Mouse (Mus musculus) limb, embryonic 14.5 days (tissue): ENCODE measurements at regions not wholly inside any gene's neighbourhood (a gene's known extent, or its start where the extent isn't known, plus 50 kb on each side); places are given as distances from the start of the nearest gene placed in this dataset.

Source experiments
- ATAC-seq: fragments of 200-750 bp; cut with Nextera tagmentation; 2 replicates; pipeline ENCODE4 v1.8.0; 2017; ENCODE audit warnings: low read depth, moderate number of reproducible peaks, moderate TSS enrichment; ENCODE audit not compliant: low FRiP score
- DNase-seq: peaks from one replicate; pipeline ENCODE4 v3.0.0-alpha.2; 2015; ENCODE audit warnings: low spot score
- H3K27ac ChIP-seq: fragments of 300-500 bp; sonication (generic); replicated peaks from 2 replicates; pipeline ENCODE4 v1.5.1; 2014; ENCODE audit warnings: low read depth, mild to moderate bottlenecking, low read length, moderate library complexity, mixed read lengths
- H3K27me3 ChIP-seq: fragments of 300-500 bp; sonication (generic); 2 replicates; pipeline ENCODE4 v1.6.1; 2014; ENCODE audit warnings: low read length, mixed read lengths; ENCODE audit not compliant: control insufficient read depth, insufficient read depth
- H3K36me3 ChIP-seq: fragments of 300-500 bp; sonication (generic); 2 replicates; pipeline ENCODE4 v1.6.1; 2014; ENCODE audit warnings: mild to moderate bottlenecking, low read length, moderate library complexity, mixed read lengths; ENCODE audit not compliant: control insufficient read depth, insufficient read depth
- H3K4me1 ChIP-seq: fragments of 300-500 bp; sonication (generic); 2 replicates; pipeline ENCODE4 v1.6.1; 2014; ENCODE audit warnings: antibody characterized with exemption, low read length, mixed read lengths; ENCODE audit not compliant: control insufficient read depth, insufficient read depth
- H3K4me2 ChIP-seq: fragments of 300-500 bp; sonication (generic); replicated peaks from 2 replicates; pipeline ENCODE4 v1.6.1; 2014; ENCODE audit warnings: low read depth, mild to moderate bottlenecking, low read length, moderate library complexity; ENCODE audit not compliant: severe bottlenecking
- H3K4me3 ChIP-seq: fragments of 300-500 bp; sonication (generic); replicated peaks from 2 replicates; pipeline ENCODE4 v1.5.1; 2014; ENCODE audit warnings: low read length
- H3K9ac ChIP-seq: fragments of 300-500 bp; sonication (generic); 2 replicates; pipeline ENCODE4 v1.6.1; 2014; ENCODE audit warnings: mild to moderate bottlenecking, low read depth, low read length, moderate library complexity; ENCODE audit not compliant: severe bottlenecking
- H3K9me3 ChIP-seq: fragments of 300-500 bp; sonication (generic); 2 replicates; pipeline ENCODE4 v1.6.1; 2016; ENCODE audit warnings: low read length; ENCODE audit not compliant: control insufficient read depth
- POLR2A ChIP-seq: fragments of 200-500 bp; IDR thresholded peaks from 2 replicates; pipeline ENCODE4 v1.8.0; 2012; ENCODE audit warnings: inconsistent platforms, mild to moderate bottlenecking, moderate library complexity, borderline replicate concordance; ENCODE audit not compliant: insufficient read depth, insufficient read length; ENCODE audit errors: extremely low read depth
- WGBS: fragments of 180-500 bp; shearing (Covaris S2); extraction: QIAGEN DNeasy Blood & Tissue Kit; methylation state at CpG from one replicate; pipeline ENCODE4 v1.1.7; 2014; 5-methylcytosine and 5-hydroxymethylcytosine counted together

DNA sequence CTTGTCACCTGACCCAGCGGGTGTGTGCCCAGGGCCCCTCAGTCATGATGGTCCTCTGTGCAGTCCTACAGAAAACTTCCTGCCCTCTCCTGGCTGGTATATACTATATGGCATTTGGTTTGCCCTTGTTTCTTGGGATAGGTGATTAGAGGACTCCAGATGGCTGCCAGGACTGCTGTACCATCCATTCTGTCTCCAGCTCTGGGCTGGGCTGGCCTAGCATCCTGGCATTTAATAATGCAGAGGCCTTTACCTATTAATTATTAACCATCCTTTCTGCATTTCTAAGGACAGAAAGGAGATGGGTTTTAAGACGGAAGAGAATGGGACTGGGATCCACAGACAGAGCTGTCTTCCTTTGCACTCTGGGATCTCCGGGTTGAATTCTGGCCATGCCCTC is 288.7 kb upstream of the Myt1l start:
- no peak overlapping the region for H3K27ac ChIP-seq
- 90% methylated on average over 3 of the region's 3 CpGs for WGBS
- DNase-seq (no peak), ATAC-seq (no peak)
- no peaks in the 10 kb centered on the region for H3K36me3 ChIP-seq
- H3K9ac ChIP-seq: no peak overlapping the region
- H3K4me3 ChIP-seq: no peak overlapping the region
- no peak for TF ChIP-seq POLR2A
- no peaks in the 10 kb centered on the region for H3K4me1 ChIP-seq
- no peaks in the 10 kb centered on the region for H3K27me3 ChIP-seq
- no peak overlapping the region for H3K4me2 ChIP-seq
- no peaks in the 10 kb centered on the region for H3K9me3 ChIP-seq

DNA sequence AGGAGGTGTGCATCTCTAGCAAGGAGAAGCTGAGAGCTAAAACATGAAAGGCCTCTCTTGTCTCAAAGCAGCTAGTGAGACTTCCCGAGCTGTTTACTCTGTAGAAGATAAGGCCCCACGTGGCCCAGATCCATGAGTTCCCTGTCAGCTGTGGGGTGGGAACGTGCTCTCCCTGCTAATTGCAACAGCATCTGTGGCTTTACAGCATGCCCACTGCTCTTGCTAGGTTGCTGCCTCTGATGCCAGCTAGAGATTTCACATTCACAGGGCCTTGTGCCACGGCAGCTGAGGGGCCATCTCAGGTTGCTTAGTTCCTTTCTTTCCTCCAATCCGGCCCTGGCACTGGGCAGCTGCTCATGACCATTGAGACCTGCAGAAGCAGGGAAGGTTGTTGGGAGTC is 288.2 kb upstream of the Myt1l start:
- no peaks in the 10 kb centered on the region for H3K27me3 ChIP-seq
- H3K36me3 ChIP-seq: no peaks in the 10 kb centered on the region
- no peaks in the 10 kb centered on the region for H3K4me1 ChIP-seq
- no peaks in the 10 kb centered on the region for H3K9me3 ChIP-seq
- no peak overlapping the region for H3K9ac ChIP-seq
- DNase-seq: no peak
- no peak for TF ChIP-seq POLR2A
- no peak overlapping the region for H3K27ac ChIP-seq
- no peak overlapping the region for H3K4me3 ChIP-seq
- ATAC-seq: no peak
- 41% methylated on average over 5 of the region's 5 CpGs for WGBS
- H3K4me2 ChIP-seq: no peak overlapping the region

DNA sequence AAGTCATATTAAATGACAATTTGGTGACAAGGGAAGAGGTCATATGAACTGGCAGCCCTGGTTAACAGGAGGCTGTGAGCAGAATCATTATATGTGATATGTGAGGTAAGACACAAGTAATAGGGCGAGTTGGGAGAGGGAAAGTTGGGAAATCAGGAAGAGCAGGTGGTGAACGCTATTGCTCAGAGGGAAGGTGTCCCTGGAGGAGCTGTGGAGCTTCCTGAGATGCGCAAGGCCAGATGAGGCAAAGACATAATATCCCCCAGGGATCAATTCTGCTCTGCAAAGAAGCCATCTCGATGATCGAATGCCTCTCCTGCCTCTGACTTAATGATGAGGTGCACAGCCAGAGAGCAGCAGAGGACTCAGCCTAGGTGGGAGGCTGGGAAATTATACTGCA is 285.1 kb upstream of the Myt1l start:
- no peak overlapping the region for H3K27ac ChIP-seq
- H3K36me3 ChIP-seq: no peaks in the 10 kb centered on the region
- H3K4me1 ChIP-seq: no peaks in the 10 kb centered on the region
- WGBS: 76% methylated on average over 5 of the region's 5 CpGs
- DNase-seq (no peak), ATAC-seq (no peak)
- no peak overlapping the region for H3K9ac ChIP-seq
- TF ChIP-seq POLR2A: no peak
- no peak overlapping the region for H3K4me3 ChIP-seq
- no peak overlapping the region for H3K4me2 ChIP-seq
- no peaks in the 10 kb centered on the region for H3K9me3 ChIP-seq
- H3K27me3 ChIP-seq: no peaks in the 10 kb centered on the region

DNA sequence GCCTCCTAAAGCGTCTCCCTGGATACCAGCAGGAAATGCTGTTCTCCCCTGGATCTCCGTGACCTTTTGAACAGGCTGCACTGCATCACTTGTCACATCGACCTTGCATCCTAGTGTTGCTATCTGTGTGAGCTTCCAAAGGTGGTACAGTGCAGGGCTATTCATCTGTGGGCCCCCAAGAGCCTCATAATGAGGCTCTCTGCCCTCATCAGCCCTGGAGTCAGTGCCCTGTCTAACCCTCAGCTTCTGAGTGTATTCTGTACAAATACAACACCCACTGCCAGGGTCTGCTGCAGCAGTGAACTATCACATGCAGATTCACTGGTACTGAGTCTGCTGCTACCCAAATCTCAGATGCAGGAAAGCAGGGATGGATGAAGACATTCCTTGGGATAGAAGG is 282.1 kb upstream of the Myt1l start:
- Histone ChIP-seq H3K4me1 (no peaks in the 10 kb centered on the region), H3K9ac (no peak overlapping the region), H3K4me3 (no peak overlapping the region), H3K4me2 (no peak overlapping the region), H3K9me3 (no peaks in the 10 kb centered on the region), H3K36me3 (no peaks in the 10 kb centered on the region), H3K27me3 (no peaks in the 10 kb centered on the region), H3K27ac (no peak overlapping the region)
- DNase-seq (no peak), ATAC-seq (no peak)
- WGBS: 38% methylated on average over 3 of the region's 3 CpGs
- no peak for TF ChIP-seq POLR2A

DNA sequence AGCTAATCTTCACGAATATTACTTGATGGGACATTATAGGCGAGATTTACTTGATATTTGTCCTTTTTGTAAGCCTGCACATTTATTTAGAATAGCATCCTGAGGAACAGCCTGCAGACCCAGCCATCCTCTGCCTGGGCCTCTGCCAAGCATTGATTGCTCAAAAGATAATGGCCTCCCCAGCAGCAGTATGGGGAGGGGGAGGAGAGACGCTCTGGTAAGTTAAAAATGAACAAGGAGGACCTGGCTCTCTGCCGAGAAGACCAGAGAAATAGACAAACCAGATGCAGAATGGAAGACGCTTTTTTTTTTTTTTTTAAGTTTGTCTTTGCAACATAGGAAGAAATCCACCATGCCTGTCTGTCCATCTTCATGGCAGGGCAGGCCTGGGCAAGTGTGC is 280.8 kb upstream of the Myt1l start:
- DNase-seq (peak; percentile 70), ATAC-seq (no peak)
- H3K9ac ChIP-seq: no peak overlapping the region
- WGBS: 63% methylated on average over 5 of the region's 5 CpGs
- TF ChIP-seq POLR2A: no peak
- H3K27ac ChIP-seq: no peak overlapping the region
- no peaks in the 10 kb centered on the region for H3K4me1 ChIP-seq
- H3K4me2 ChIP-seq: no peak overlapping the region
- H3K4me3 ChIP-seq: no peak overlapping the region
- no peaks in the 10 kb centered on the region for H3K36me3 ChIP-seq
- no peaks in the 10 kb centered on the region for H3K9me3 ChIP-seq
- no peaks in the 10 kb centered on the region for H3K27me3 ChIP-seq

DNA sequence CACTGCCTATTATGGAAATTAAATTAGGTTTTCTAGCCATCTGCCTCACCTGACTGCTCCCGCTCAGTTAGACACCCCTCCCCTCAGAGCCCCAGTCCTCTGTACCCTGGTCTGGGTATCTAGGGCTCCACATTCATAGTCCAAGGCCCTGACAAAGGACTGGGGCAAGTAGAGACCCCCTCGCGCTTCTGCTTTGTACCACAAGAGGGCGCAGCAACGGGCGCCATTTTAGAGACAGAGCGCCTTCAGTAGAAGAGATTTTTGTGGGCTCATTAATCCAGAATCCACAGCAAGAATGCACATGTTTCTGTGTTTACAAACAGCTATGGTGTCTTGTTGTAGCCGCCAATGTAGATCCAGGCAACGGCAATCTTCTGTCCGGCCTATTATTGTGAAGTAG is 279.7 kb upstream of the Myt1l start:
- TF ChIP-seq POLR2A: no peak
- 81% methylated on average over 10 of the region's 10 CpGs for WGBS
- no peak for ATAC-seq

More for the DNA sequence above, 279.7 kb upstream of the Myt1l start:
- Histone ChIP-seq H3K4me2 (no peak overlapping the region), H3K9me3 (no peaks in the 10 kb centered on the region), H3K27ac (no peak overlapping the region), H3K27me3 (no peaks in the 10 kb centered on the region), H3K4me1 (no peaks in the 10 kb centered on the region), H3K36me3 (no peaks in the 10 kb centered on the region), H3K9ac (no peak overlapping the region), H3K4me3 (no peak overlapping the region)
- no peak for DNase-seq
